Mouse (Mus musculus): ENCODE measurements around the gene Myo18b.

DNA sequence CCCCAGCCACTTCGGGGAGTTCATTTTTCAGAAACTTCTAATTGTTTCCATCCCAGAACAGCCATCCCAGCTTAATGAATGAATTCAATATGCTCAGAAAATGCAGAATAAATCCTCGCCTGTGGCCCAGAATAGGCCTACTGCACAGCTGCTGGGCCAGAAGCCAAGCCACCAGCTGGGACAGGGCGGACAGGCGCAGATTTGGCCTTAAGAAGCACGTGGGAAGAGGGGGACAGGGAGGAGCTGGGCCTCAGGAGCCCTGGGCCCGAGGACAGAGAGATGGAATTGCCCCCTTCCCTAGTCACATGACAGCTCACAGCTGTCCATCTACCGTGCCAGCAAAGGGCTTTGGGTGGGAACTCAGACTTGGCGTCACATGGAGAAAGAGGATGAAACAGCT is 43.0 kb downstream of the Myo18b start:
- TF ChIP-seq POLR2A (IDR thresholded peaks at IDR 0.05; ENCODE audit: low read depth, low read length): no peak
- TF ChIP-seq CTCF (IDR thresholded peaks at IDR 0.05; ENCODE audit: borderline replicate concordance, insufficient read depth, low read length): no peak

All from embryonic fibroblast, embryonic 13.5 days (primary cell).